Mouse (Mus musculus) liver, postnatal 0 days (tissue): ENCODE measurements around the gene Ttc7. TPM values are rescaled to one million over a fixed set of nuclear protein-coding genes. Genes with fewer than 3 reads are reported as not detected.

Experiments
- ATAC-seq: fragments of 200-750 bp; cut with Nextera tagmentation; 2 replicates; pipeline ENCODE4 v1.8.0; 2017; ENCODE audit warnings: mild to moderate bottlenecking, moderate library complexity
- DNase-seq: peaks from one replicate; pipeline ENCODE4 v3.0.0-alpha.2; 2016
- H3K27ac ChIP-seq: fragments of 300-500 bp; sonication (generic); 2 replicates; pipeline ENCODE4 v1.5.1; 2014; ENCODE audit warnings: antibody characterized with exemption, moderate library complexity, mild to moderate bottlenecking, low read depth
- H3K27me3 ChIP-seq: fragments of 300-500 bp; sonication (generic); 2 replicates; pipeline ENCODE4 v1.6.1; 2014; ENCODE audit warnings: low read length, control low read depth, mixed read lengths; ENCODE audit not compliant: insufficient read depth
- H3K36me3 ChIP-seq: fragments of 300-500 bp; sonication (generic); replicated peaks from 2 replicates; pipeline ENCODE4 v1.6.1; 2014; ENCODE audit warnings: mild to moderate bottlenecking, control low read depth, low read length, moderate library complexity, mixed read lengths; ENCODE audit not compliant: insufficient read depth
- H3K4me1 ChIP-seq: fragments of 300-500 bp; sonication (generic); 2 replicates; pipeline ENCODE4 v1.6.1; 2014; ENCODE audit warnings: antibody characterized with exemption, mild to moderate bottlenecking, control low read depth; ENCODE audit not compliant: insufficient read depth
- H3K4me2 ChIP-seq: fragments of 300-500 bp; sonication (generic); 2 replicates; pipeline ENCODE4 v1.6.1; 2014; ENCODE audit warnings: low read depth, mild to moderate bottlenecking, low read length, moderate library complexity, mixed read lengths
- H3K4me3 ChIP-seq: fragments of 300-500 bp; sonication (generic); 2 replicates; pipeline ENCODE4 v1.5.1; 2014; ENCODE audit warnings: low read depth, low read length
- H3K9ac ChIP-seq: fragments of 300-500 bp; sonication (generic); replicated peaks from 2 replicates; pipeline ENCODE4 v1.6.1; 2014; ENCODE audit warnings: mild to moderate bottlenecking, moderate library complexity
- H3K9me3 ChIP-seq: fragments of 300-500 bp; sonication (generic); 2 replicates; pipeline ENCODE4 v1.6.1; 2016; ENCODE audit warnings: mild to moderate bottlenecking, control low read depth, low read length, mixed read lengths
- CTCF ChIP-seq: sonication (generic); IDR thresholded peaks from 2 replicates; pipeline ENCODE4 v1.5.1; 2016; ENCODE audit warnings: antibody characterized with exemption, low read depth
- EP300 ChIP-seq: IDR thresholded peaks from 2 replicates; pipeline ENCODE4 v1.6.1; 2016; ENCODE audit warnings: antibody characterized with exemption, low read depth, mild to moderate bottlenecking
- WGBS: fragments of 180-500 bp; shearing (Covaris S2); extraction: QIAGEN DNeasy Blood & Tissue Kit; methylation state at CpG from one replicate; pipeline ENCODE4 v1.1.7; 2014; ENCODE audit not compliant: insufficient replicate concordance; 5-methylcytosine and 5-hydroxymethylcytosine counted together
- polyA plus RNA-seq: library from polyadenylated mRNA; unstranded; fragments of >200 nt; fragmentation: Nextera tagmentation; extraction: Ambion mirVana; gene quantifications from 2 replicates; pipeline ENCODE4 v1.2.1, GENCODE M21; 2015

Gene Ttc7
- polyA plus RNA-seq, 1 experiment from 2014 or later, result 12.1 TPM

DNA sequence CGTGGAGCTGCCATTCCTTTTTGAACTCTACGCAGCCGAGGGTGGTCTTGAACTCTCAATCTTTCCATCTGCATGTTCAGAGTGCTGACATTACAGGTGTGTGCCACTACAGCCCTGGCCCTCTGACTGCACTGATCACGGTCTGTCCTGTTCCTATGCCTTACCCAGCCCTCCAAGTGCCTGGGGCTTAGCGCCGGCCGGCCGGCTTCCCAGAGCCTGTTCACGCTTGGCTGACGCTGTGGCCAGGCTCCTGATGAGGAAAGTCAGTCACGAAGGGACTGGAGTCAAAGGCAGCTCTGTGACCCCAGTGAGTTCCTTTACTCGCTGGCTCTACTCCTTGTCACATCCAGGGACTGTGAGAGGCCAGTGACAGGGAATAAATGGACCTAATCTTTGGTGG is 29.7 kb downstream of the Ttc7 start:
- no peak overlapping the region for H3K4me3 ChIP-seq
- no peak for ATAC-seq
- no peaks in the 10 kb centered on the region for H3K9me3 ChIP-seq
- no peak overlapping the region for H3K4me2 ChIP-seq
- no peak overlapping the region for H3K9ac ChIP-seq
- peaks cover 19% of the 10 kb centered on the region for H3K4me1 ChIP-seq
- no peaks in the 10 kb centered on the region for H3K27me3 ChIP-seq
- no peak for DNase-seq
- 71% methylated on average over 12 of the region's 12 CpGs for WGBS
- peaks cover 32% of the 10 kb centered on the region for H3K36me3 ChIP-seq
- H3K27ac ChIP-seq, result no peak overlapping the region
- no peak for TF ChIP-seq EP300
- TF ChIP-seq CTCF, result no peak

DNA sequence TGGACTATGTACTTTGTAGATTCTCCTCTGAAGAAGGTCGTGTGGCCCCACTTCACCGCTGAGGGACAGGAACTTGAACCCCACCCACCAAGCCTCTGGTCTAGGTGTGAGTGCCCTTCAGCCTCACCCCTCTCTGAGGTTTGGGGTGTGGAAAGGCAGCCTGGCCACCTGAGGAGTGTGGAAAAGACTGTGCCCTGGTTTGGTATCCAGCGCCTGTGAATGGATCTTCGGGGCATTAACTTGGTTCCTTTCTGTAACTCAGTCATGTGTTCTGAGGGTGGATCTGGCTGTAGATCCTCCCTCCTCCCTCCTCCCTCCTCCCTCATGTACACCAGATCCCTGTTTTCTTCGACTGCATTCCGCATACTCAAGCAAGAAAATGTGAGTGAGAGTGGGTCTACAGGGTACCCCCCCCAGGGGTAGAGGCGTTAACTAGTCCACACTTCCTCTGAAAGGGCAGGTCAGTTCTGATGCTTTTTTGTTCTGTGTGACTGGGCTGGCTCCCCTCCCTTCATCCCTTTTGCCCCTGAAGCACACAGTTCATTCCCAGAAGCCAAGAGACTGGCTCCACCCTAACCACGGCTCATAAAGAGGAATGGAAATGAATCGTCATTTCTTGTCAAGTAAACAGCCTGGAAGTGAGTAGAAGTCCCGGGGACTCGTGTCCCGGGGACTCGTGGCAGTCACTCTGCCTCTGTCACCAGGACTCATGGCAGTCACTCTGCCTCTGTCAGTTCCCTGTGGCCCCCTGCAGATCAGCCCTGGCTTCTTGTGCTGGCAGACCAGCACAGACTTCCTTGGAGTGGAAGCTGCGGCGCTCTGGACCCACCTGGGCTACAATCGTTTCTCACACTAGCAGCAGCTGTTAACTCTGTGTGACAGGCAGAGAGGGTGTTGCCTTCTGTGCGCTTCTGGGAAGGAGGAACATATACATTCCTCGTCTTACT is 30.5 kb downstream of the Ttc7 start:
- no peak for TF ChIP-seq CTCF
- H3K27me3 ChIP-seq, result no peaks in the 10 kb centered on the region
- no peaks in the 10 kb centered on the region for H3K9me3 ChIP-seq
- H3K4me3 ChIP-seq, result no peak overlapping the region
- H3K27ac ChIP-seq, result no peak overlapping the region
- no peak overlapping the region for H3K9ac ChIP-seq
- H3K36me3 ChIP-seq, result peaks cover 28% of the 10 kb centered on the region
- 54% methylated on average over 18 of the region's 18 CpGs for WGBS
- DNase-seq (no peak), ATAC-seq (no peak)
- H3K4me2 ChIP-seq, result no peak overlapping the region
- peaks cover 19% of the 10 kb centered on the region for H3K4me1 ChIP-seq

- H3K27me3 ChIP-seq, result no peaks in the 10 kb centered on the region
- H3K36me3 ChIP-seq, result peaks cover 20% of the 10 kb centered on the region
- peaks cover 19% of the 10 kb centered on the region for H3K4me1 ChIP-seq
- DNase-seq (no peak), ATAC-seq (no peak)
- 87% methylated on average over 8 of the region's 8 CpGs for WGBS
- H3K9ac ChIP-seq, result no peak overlapping the region
- no peak overlapping the region for H3K4me3 ChIP-seq
- no peaks in the 10 kb centered on the region for H3K9me3 ChIP-seq
- TF ChIP-seq EP300, result no peak
- no peak for TF ChIP-seq CTCF
- no peak overlapping the region for H3K4me2 ChIP-seq
- H3K27ac ChIP-seq, result no peak overlapping the region
Observed at GRCm38 (mm10) chr17:87314121-87314520, 31.4 kb downstream of the Ttc7 start.

DNA sequence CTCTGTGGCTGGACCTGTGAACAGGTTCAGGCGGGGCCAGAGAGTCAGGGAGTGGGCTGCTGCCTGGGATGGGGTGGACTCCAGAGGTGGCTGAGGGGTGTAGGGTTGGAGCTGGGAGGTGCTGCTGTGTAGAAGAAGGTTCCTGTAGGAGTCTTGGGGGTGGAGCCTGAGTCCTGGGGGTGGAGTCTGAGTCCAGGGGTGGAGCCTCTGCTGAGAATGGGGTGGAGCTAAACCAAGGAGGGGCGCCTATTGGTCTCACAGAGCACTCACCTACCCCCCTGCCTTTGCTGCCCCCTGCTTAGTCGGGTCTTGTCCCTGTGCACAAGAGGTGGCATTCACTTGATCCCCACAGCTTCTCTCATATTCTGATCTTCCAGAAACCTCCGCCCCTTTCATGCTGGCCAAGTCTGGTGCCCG is 31.9 kb downstream of the Ttc7 start:
- H3K4me3 ChIP-seq, result no peak overlapping the region
- 58% methylated on average over 5 of the region's 5 CpGs for WGBS
- no peak overlapping the region for H3K9ac ChIP-seq
- no peaks in the 10 kb centered on the region for H3K27me3 ChIP-seq
- H3K4me2 ChIP-seq, result no peak overlapping the region
- H3K27ac ChIP-seq, result peak overlapping the region; percentile 70; the same call in 1 of the 2 replicates
- ATAC-seq (peak; percentile 44), DNase-seq (peak; percentile 68)
- H3K4me1 ChIP-seq, result peaks cover 19% of the 10 kb centered on the region
- peaks cover 15% of the 10 kb centered on the region for H3K36me3 ChIP-seq
- no peak for TF ChIP-seq CTCF
- no peak for TF ChIP-seq EP300
- no peaks in the 10 kb centered on the region for H3K9me3 ChIP-seq

DNA sequence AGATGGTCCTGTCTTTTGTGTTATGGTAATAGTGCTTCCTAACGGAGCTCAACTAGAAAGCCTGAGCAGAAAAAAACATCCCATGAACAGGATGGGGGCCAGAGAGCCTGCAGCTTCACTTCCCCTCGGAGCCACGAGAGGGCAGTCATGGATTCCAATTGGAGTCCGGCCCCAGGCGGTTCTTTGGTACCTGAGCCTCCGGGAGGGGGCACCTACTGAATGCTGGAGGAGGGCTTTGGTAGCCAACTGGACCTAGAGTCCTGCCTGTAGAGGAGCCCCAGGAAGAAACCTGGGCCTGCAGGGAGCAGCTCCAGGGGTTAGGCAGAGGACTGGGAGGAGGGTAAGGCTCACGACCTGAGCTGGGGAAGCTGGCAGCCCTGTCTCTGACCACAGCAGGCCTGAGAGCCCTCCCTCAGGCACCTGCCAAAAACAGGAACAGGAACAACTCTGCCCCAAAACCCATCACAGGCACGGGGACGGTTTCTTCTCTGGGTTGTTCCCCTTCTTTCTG is 32.4 kb downstream of the Ttc7 start:
- peak overlapping the region; percentile 36 for H3K4me2 ChIP-seq
- H3K27ac ChIP-seq, result peak overlapping the region; percentile 70

More for the DNA sequence above, 32.4 kb downstream of the Ttc7 start:
- Histone ChIP-seq H3K4me1 (peaks cover 19% of the 10 kb centered on the region), H3K27me3 (no peaks in the 10 kb centered on the region), H3K4me3 (no peak overlapping the region), H3K9me3 (no peaks in the 10 kb centered on the region), H3K36me3 (peaks cover 11% of the 10 kb centered on the region), H3K9ac (no peak overlapping the region)
- WGBS, result 2% methylated on average over 9 of the region's 9 CpGs
- TF ChIP-seq EP300, result no peak
- TF ChIP-seq CTCF, result peak; percentile 93
- DNase-seq (peak; percentile 91), ATAC-seq (peak; percentile 80)
